Mouse (Mus musculus): ENCODE measurements at regions not wholly inside any gene's neighbourhood (a gene's known extent, or its start where the extent isn't known, plus 50 kb on each side); places are given as distances from the start of the nearest gene placed in this dataset.
"Not testable (repeated sequence)": the region's sequence is repeated elsewhere in the genome, so short reads cannot be mapped to it uniquely, and the experiment has no call there.

GRCm38 (mm10) chr17:29435345-29436006, 55.1 kb upstream of the Pim1 start:
- Histone ChIP-seq H3K27me3 (ENCODE audit: control insufficient read depth in 1 of 2, insufficient read depth in 2 of 2, low read length in 2 of 2) (no peaks in the 10 kb centered on the region), H3K79me2 (ENCODE audit: control insufficient read depth, insufficient read depth, low read length, poor library complexity) (no peaks in the 10 kb centered on the region), H3K9ac (ENCODE audit: control insufficient read depth, low read depth, low read length, poor library complexity, severe bottlenecking) (no peak overlapping the region), H3K27ac (ENCODE audit: control insufficient read depth, low read depth, low read length) (no peak overlapping the region), H3K4me1 (ENCODE audit: control insufficient read depth in 1 of 2, insufficient read depth in 2 of 2, low read length in 2 of 2) (peaks cover 6 to 37% of the 10 kb centered on the region in 2 experiments), H3K9me3 (replicated peaks; ENCODE audit: insufficient read depth, low read length) (no peaks in the 10 kb centered on the region), H3K4me3 (ENCODE audit: control insufficient read depth in 1 of 2, insufficient read depth in 1 of 2, low read depth in 2 of 2, low read length in 2 of 2) (no peak overlapping the region), H3K36me3 (ENCODE audit: control insufficient read depth in 1 of 2, insufficient read depth in 2 of 2, low read length in 2 of 2) (peaks cover 0 to 28% of the 10 kb centered on the region in 2 experiments; a peak in 2 of 4 replicates)
- TF ChIP-seq MXI1 (IDR thresholded peaks at IDR 0.05; ENCODE audit: low read depth, low read length) (no peak), NELFE (IDR thresholded peaks at IDR 0.05; ENCODE audit: low read depth, low read length) (no peak), E2F4 (IDR thresholded peaks at IDR 0.05; ENCODE audit: borderline replicate concordance, low read depth, low read length) (no peak), MAZ (IDR thresholded peaks at IDR 0.05; ENCODE audit: low read depth, low read length) (no peak), ELF1 (IDR thresholded peaks at IDR 0.05; ENCODE audit: low read depth, low read length) (no peak), SMC3 (IDR thresholded peaks at IDR 0.05; ENCODE audit: low read depth, low read length) (no peak)
- DNase-seq (ENCODE audit: low read depth, low spot score): no peak

GRCm38 (mm10) chr17:29436484-29436870, 54.1 kb upstream of the Pim1 start:
- H3K27me3 ChIP-seq (ENCODE audit: control insufficient read depth in 1 of 2, insufficient read depth in 2 of 2, low read length in 2 of 2); DNase-seq (ENCODE audit: low read depth, low spot score); H3K9me3 ChIP-seq (replicated peaks; ENCODE audit: insufficient read depth, low read length); H3K79me2 ChIP-seq (ENCODE audit: control insufficient read depth, insufficient read depth, low read length, poor library complexity): not testable (repeated sequence)
- Histone ChIP-seq H3K36me3 (ENCODE audit: control insufficient read depth in 1 of 2, insufficient read depth in 2 of 2, low read length in 2 of 2) (peaks cover 0 to 38% of the 10 kb centered on the region in 2 experiments; a peak in 2 of 4 replicates), H3K4me1 (ENCODE audit: control insufficient read depth in 1 of 2, insufficient read depth in 2 of 2, low read length in 2 of 2) (peaks cover 15 to 47% of the 10 kb centered on the region in 2 experiments), H3K4me3 (ENCODE audit: control insufficient read depth in 1 of 2, insufficient read depth in 1 of 2, low read depth in 2 of 2, low read length in 2 of 2) (peak overlapping the region; percentile 67 to 74), H3K27ac (ENCODE audit: control insufficient read depth, low read depth, low read length) (peak overlapping the region; percentile 80), H3K9ac (ENCODE audit: control insufficient read depth, low read depth, low read length, poor library complexity, severe bottlenecking) (peak overlapping the region; percentile 78)
- TF ChIP-seq ZNF384 (IDR thresholded peaks at IDR 0.05; ENCODE audit: low read depth, low read length): peak; percentile 58

- Histone ChIP-seq H3K9me3 (replicated peaks; ENCODE audit: insufficient read depth, low read length) (no peaks in the 10 kb centered on the region), H3K4me3 (ENCODE audit: control insufficient read depth in 1 of 2, insufficient read depth in 1 of 2, low read depth in 2 of 2, low read length in 2 of 2) (peak overlapping the region; percentile 67 to 74), H3K27me3 (ENCODE audit: control insufficient read depth in 1 of 2, insufficient read depth in 2 of 2, low read length in 2 of 2) (no peaks in the 10 kb centered on the region), H3K9ac (ENCODE audit: control insufficient read depth, low read depth, low read length, poor library complexity, severe bottlenecking) (peak overlapping the region; percentile 78), H3K27ac (ENCODE audit: control insufficient read depth, low read depth, low read length) (peak overlapping the region; percentile 80), H3K79me2 (ENCODE audit: control insufficient read depth, insufficient read depth, low read length, poor library complexity) (no peaks in the 10 kb centered on the region), H3K36me3 (ENCODE audit: control insufficient read depth in 1 of 2, insufficient read depth in 2 of 2, low read length in 2 of 2) (peaks cover 0 to 43% of the 10 kb centered on the region in 2 experiments; a peak in 2 of 4 replicates), H3K4me1 (ENCODE audit: control insufficient read depth in 1 of 2, insufficient read depth in 2 of 2, low read length in 2 of 2) (peaks cover 19 to 53% of the 10 kb centered on the region in 2 experiments)
- peak in 1 of 2 experiments; percentile 24; a peak in 1 of 4 replicates for TF ChIP-seq POLR2A (IDR thresholded peaks at IDR 0.05; ENCODE audit: control insufficient read depth in 1 of 2, insufficient read depth in 1 of 2, low read depth in 1 of 2, low read length in 2 of 2, poor library complexity in 1 of 2)
- no peak for TF ChIP-seq USF2 (IDR thresholded peaks at IDR 0.05; ENCODE audit: borderline replicate concordance in 1 of 2, insufficient read depth in 1 of 2, low read depth in 1 of 2, low read length in 2 of 2)
- peak; percentile 25; the same call in 1 of the 2 replicates for TF ChIP-seq NELFE (IDR thresholded peaks at IDR 0.05; ENCODE audit: low read depth, low read length)
- TF ChIP-seq HCFC1 (IDR thresholded peaks at IDR 0.05; ENCODE audit: low read depth, low read length): peak; percentile 77
- TF ChIP-seq BHLHE40 (IDR thresholded peaks at IDR 0.05; ENCODE audit: borderline replicate concordance, low read depth, low read length): no peak
- no peak for TF ChIP-seq GABPA (IDR thresholded peaks at IDR 0.05; ENCODE audit: low read depth, low read length)
- peak; percentile 27; the same call in 1 of the 2 replicates for TF ChIP-seq ELF1 (IDR thresholded peaks at IDR 0.05; ENCODE audit: low read depth, low read length)
- 0 out of 2 replicates have a peak, but pooled peaks have one; percentile 2 for TF ChIP-seq ETS1 (IDR thresholded peaks at IDR 0.05; ENCODE audit: low read depth, low read length)
- TF ChIP-seq UBTF (IDR thresholded peaks at IDR 0.05; ENCODE audit: borderline replicate concordance, insufficient read depth, low read depth, low read length): 0 out of 2 replicates have a peak, but pooled peaks have one; percentile 69
- TF ChIP-seq MAZ (IDR thresholded peaks at IDR 0.05; ENCODE audit: low read depth, low read length): peak; percentile 30; the same call in 1 of the 2 replicates
- TF ChIP-seq MXI1 (IDR thresholded peaks at IDR 0.05; ENCODE audit: low read depth, low read length): peak; percentile 81
- TF ChIP-seq MAX (IDR thresholded peaks at IDR 0.05; ENCODE audit: low read length): peak; percentile 27
- peak; percentile 88 for DNase-seq (ENCODE audit: low read depth, low spot score)
Observed at GRCm38 (mm10) chr17:29436871-29437534, 53.5 kb upstream of the Pim1 start.
